Mouse (Mus musculus) spleen, embryonic (tissue): ENCODE data around the gene Fcrla.
"Not testable (repeated sequence)": the region's sequence is repeated elsewhere in the genome, so short reads cannot be mapped to it uniquely, and the experiment has no call there.

Source experiments
- CTCF ChIA-PET: fragments of 350-600 bp; sonication (Branson Sonifier 250); formaldehyde crosslinking; loops from one replicate; lab custom pipeline; 2022; lab: Charles Lee

Fcrla gene

DNA sequence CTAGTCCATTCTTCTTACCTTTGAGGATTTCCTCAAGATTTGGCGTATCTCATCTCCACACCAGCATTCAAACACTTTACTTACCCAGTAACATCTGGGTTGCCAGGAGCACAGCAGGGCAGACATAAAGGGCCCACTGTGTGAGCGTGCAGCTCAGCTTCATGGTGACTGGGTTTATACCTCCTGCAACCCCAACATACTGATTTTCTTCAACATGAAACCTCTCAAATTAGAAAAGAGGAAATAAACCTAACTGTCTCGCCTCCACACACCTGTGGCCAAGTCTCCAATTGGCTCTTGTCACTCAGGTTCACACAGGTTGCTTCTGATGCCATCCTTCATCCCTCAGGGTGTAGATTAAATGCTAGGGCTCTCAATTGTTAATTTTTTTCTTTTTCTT lies at the start of gene Fcrla:
Gene Fcrla, minus strand, starts transcription at position 206 of the 400 bp plus-strand sequence.
- CTCF ChIA-PET = interaction anchor here (0.5 to 3.5 kb wide), 3 partner anchors 12 to 59 kb away, joined by 3 to 19 read pairs (median 4); no protein-coding TSS in a partner anchor

- CTCF ChIA-PET = interaction anchor here (0.7 kb wide), 1 partner anchor 37 kb away, joined by 3 read pairs; no protein-coding TSS in a partner anchor
Observed at GRCm38 (mm10) chr1:170976447-170976846, 49.1 kb upstream of the Fcrla start, which contains the start of gene Fcgr2b. Gene Fcgr2b (minus strand): TSS chr1:170976547.

DNA sequence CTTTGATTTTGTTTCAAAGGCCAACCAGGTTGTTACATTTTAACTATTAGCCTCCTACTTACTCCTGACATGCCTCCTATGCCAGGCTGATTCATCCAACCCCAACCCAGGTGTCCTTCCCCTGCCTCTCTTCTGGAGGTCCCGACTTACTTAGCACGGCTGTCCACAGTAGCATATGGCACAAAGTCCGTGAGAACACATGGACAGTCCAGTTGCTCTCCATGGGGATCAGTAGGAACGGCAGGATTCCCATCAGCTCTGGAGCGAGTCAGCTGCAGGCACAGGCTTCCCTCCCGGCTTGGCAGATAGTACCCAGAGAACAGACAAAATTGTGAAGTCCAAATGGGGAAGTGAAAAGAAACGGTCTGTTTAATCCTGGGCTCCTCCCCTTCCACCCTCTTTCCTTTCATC lies 48.4 kb upstream of the Fcrla start:
- CTCF ChIA-PET = interaction anchor here (0.7 kb wide), 1 partner anchor 16 kb away, joined by 3 read pairs; no protein-coding TSS in a partner anchor

DNA sequence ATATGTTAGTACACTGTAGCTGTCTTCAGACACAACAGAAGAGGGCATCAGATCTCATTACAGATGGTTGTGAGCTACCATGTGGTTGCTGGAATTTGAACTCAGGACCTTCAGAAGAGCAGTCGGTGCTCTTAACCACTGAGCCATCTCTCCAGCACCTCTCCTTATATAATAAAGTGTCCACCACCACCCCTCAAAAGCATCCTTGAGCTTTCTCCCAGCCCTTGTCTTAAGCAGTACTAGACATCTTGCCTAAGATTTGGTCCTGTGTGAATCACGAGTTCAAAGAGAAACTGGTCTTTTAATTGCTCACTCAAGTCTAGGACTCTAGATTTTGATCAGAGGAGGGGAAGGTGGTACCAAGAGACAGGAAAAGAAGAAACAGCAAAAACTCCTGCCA lies 48.0 kb upstream of the Fcrla start:
- CTCF ChIA-PET = interaction anchor here (0.7 kb wide), 1 partner anchor 17 kb away, joined by 3 read pairs; no protein-coding TSS in a partner anchor

DNA sequence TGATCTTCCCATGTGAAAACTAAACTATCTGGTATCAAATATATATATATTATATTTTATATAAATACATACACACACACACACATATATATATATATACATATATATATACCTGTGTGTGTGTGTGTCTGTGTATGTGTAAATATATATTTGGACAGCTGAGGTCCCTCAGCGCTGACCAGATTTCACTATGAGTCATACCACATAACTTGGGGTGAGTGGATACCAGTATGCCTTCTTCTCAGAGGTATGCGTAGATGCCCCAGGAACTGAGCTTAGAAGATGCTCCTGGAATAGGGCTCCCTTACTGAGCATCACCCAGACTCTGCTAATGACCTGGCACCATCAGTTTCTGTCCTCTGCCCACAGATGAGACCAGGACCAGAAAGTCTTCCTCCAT lies 47.4 kb upstream of the Fcrla start:
- CTCF ChIA-PET = no interaction called here

DNA sequence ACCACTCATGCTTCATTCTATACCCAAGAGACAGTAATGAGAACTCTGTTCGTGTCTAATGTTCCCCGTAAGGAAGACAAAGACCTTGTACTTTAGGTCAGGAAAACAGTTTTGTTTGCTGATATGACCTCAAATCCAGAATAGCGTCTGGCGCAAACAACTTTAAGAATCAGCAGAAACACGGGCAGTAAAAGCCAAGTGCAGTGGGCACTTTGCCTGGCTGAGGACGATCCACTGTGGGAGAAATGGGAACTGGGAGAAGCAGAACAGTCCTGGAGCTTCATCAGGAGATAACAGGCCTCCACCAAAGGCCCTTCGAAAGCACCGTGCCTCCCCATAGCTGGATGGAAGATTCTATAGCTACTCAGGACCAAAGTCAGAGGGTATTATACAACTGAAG lies 46.8 kb upstream of the Fcrla start:
- CTCF ChIA-PET = no interaction called here

DNA sequence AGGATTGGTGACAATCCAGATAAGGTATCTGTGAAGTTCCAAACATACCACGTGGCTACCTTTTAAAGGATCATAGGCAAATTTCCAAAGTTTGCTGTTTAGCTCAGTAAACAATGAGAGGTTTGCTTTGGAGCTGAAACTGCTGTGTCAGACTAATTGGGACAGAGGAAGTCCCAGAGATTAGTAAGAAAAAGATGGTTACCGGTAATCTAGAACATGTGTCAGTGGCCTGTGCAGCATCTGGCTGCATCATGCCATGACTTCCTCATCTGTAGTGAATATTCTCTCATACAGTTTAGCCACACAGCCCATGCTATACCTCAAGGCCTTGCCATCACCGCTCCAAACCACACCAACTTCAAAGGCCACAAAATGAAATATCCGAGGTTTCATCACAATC lies 45.6 kb upstream of the Fcrla start:
- CTCF ChIA-PET = interaction anchor here (0.8 kb wide), 1 partner anchor 57 kb away, joined by 3 read pairs; no protein-coding TSS in a partner anchor

GRCm38 (mm10) chr1:170972494-170972893 lies 45.1 kb upstream of the Fcrla start:
- CTCF ChIA-PET = interaction anchor here (0.7 kb wide), 1 partner anchor 165 kb away, joined by 6 read pairs; no protein-coding TSS in a partner anchor

- CTCF ChIA-PET = interaction anchor here (0.6 kb wide), 1 partner anchor 877 kb away, joined by 5 read pairs; no protein-coding TSS in a partner anchor
Observed at GRCm38 (mm10) chr1:170968576-170968975, 41.2 kb upstream of the Fcrla start.

DNA sequence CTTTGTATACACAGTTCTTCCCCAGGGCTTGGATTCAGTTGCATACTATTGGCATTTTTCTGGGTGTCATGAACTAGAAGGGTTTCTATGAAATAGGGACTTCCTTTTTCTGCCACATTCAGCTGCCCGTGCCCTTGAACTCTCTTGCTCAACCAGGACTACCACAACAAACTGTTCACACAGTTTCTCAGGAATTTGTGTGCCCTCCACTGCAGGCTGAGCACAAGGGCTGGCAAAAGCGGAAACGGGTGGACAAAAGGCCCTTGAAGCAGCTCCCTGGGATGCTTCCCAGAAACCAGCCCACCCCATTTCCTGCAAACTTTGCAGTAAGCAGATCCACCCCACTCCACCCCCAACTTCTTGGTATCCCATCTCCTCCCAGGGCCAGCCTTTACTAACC lies 40.2 kb upstream of the Fcrla start:
- CTCF ChIA-PET = interaction anchor here (1.1 kb wide), 1 partner anchor 29 kb away, joined by 3 read pairs; no protein-coding TSS in a partner anchor

- CTCF ChIA-PET = no interaction called here
Observed at GRCm38 (mm10) chr1:170963087-170963486, 35.7 kb upstream of the Fcrla start.

- CTCF ChIA-PET = no interaction called here
Observed at GRCm38 (mm10) chr1:170962301-170962700, 34.9 kb upstream of the Fcrla start.

DNA sequence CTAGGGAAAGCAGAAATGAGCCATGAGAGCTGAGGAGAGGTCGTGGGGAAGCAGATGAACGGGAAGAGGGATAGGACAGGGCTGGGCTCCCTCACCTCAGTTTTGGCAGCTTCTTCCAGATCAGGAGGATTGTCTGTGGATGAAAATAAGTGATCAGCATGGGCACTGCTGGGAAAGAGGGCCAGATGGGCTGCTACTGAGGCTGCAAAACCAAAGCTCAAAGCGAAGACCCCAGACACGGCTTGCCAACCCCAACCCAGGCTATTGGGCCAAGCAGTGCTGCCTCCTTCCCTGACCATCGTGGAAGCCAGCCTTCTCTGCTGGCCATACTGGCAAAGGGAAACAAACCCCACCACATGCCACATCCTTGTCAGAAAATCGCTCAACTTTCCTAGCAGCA lies 33.7 kb upstream of the Fcrla start:
- CTCF ChIA-PET = no interaction called here

- CTCF ChIA-PET = no interaction called here
Observed at GRCm38 (mm10) chr1:170959791-170960190, 32.4 kb upstream of the Fcrla start.

DNA sequence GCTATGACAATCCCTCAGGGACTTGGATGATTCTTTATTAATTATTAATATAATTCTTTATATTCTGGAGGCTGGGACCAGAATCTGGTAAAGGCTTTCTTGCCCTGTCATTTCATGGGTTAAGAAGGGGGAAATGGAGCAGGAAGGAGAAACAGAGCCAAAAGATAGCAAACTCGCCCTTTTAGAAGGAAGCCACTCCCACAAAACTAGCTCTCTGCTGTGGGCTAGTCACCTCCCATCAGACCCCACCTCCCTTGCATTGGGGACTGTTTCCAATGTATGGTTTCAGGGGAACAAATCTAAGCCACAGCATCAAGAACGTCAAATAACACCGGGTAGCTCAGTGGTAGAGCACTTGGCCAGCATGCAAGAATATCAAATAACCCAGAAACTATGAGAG lies 30.8 kb upstream of the Fcrla start:
- CTCF ChIA-PET = no interaction called here

DNA sequence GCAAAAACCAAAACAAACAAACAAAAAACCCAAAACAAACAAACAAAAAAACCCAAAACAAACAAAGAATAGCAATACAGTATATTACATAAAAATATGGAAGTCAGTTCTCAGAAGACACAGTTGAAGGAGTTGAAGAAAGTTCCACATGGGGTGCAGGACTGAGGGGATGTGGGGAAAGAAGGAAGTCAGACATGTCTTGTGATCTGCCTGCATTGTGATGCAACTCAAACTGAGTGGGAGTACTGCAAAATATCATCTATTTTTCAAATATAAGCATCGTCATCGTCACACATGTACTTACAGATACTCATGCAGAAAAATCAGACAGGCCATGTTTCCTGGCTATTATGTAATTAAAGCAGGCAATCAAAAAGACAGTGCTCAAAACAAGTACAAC lies 25.8 kb upstream of the Fcrla start:
- CTCF ChIA-PET = no interaction called here

DNA sequence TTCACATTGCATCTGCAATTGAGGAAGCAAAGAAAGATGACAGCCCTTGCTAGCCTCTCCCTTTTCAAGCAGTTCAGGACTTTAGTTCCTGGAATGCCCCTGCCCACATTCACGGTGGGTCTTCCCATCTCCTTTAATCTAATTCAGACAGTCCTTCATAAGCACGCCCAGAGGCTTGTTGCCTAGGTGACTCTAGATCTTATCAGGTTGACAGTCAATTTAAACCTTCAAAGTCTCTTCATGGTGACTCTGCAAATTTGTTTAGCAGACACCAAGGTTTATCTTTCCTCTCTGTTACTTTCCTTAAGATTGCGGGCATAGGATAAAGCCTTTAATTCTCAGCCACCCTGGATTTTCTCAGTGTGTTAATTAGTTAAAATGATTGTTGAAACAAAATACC lies 23.4 kb upstream of the Fcrla start:
- CTCF ChIA-PET = interaction anchor here (0.6 kb wide), 1 partner anchor 10 kb away, joined by 4 read pairs; no protein-coding TSS in a partner anchor

DNA sequence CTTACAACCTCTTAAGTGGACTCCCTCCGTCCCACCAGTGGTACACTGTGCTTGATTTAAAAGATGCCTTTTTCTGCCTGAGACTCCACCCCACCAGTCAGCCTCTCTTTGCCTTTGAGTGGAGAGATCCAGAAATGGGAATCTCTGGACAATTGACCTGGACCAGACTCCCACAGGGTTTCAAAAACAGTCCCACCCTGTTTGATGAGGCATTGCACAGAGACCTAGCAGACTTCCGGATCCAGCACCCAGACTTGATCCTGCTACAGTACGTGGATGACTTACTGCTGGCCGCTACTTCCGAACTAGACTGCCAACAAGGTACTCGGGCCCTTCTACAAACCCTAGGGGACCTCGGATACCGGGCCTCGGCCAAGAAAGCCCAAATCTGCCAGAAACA lies 17.5 kb upstream of the Fcrla start:
- CTCF ChIA-PET = not testable (repeated sequence)

GRCm38 (mm10) chr1:170944151-170944550 lies 16.8 kb upstream of the Fcrla start:
- CTCF ChIA-PET = not testable (repeated sequence)

GRCm38 (mm10) chr1:170939255-170939654 lies 11.9 kb upstream of the Fcrla start:
- CTCF ChIA-PET = interaction anchor here (2.0 kb wide), 1 partner anchor 12 kb away, joined by 19 read pairs; the partner anchor contains the start of gene Fcrla

DNA sequence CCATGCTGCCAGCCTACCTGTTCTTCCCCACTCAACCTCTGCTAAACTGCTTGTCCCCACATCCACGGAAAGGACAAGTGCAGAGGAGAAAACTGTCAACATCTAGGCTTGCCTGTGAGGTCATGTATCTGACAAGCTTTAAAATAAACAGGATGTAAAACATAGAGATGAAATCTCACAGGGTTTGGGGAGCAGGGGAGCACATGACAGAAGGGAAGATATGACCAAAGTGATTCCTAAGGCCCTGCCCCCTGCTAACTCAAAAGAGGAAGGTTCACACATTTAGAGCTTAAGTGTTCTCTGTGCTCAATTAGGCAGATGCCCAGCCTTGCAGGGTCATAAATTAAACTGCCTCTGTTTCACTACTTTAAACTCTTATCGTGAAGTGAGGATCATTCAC lies 7.0 kb upstream of the Fcrla start:
- CTCF ChIA-PET = no interaction called here

DNA sequence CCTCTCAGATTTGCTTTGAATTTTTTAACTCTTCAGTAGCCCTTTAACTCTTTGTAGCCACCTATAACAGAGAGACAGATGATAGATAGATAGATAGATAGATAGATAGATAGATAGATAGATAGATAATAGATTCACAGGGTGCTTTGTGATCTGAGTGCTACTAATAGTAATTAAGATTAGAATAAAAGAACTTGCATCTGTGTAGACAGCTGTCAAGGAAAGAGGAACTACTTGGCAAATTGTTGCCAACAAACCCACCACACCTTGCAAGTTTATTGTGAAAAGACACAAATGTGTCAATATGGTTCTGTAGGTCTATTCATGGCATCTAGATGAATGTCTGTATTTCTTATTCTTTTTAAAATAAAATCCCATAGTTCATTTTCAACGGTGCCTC lies 6.6 kb upstream of the Fcrla start:
- CTCF ChIA-PET = no interaction called here

DNA sequence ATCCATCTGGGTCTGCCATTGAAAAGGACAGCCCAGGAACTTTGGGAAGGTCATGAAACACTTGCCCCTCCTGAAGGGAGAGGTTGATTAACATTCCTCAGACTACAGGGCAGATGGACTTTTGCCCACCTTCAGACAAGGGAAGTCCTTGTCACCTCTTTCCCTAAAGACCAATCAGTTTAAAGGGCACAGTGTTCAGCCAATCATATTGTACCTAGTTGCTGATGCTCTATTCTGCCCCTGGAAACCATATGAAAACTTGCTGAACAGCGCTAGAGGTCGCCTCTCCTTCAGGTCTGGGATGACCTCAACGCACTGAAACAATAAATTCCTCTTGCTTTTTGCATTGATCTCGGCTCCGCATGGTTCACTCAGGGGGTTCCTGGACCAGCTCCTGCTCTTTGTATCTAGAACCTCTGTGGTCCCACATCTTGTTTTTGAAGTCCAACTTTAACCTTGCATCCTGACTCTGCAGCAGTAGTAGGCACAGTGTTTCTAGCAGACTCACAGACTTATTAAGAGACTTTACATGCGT lies 6.1 kb upstream of the Fcrla start:
- CTCF ChIA-PET = no interaction called here
